Mouse (Mus musculus) liver (tissue): ENCODE measurements around the gene Kitl.

Experiments used
- DNase-seq: peaks from one replicate; pipeline ENCODE4 v3.0.0-alpha.2; 2020; ENCODE audit warnings: mixed read lengths

The Kitl gene

DNA sequence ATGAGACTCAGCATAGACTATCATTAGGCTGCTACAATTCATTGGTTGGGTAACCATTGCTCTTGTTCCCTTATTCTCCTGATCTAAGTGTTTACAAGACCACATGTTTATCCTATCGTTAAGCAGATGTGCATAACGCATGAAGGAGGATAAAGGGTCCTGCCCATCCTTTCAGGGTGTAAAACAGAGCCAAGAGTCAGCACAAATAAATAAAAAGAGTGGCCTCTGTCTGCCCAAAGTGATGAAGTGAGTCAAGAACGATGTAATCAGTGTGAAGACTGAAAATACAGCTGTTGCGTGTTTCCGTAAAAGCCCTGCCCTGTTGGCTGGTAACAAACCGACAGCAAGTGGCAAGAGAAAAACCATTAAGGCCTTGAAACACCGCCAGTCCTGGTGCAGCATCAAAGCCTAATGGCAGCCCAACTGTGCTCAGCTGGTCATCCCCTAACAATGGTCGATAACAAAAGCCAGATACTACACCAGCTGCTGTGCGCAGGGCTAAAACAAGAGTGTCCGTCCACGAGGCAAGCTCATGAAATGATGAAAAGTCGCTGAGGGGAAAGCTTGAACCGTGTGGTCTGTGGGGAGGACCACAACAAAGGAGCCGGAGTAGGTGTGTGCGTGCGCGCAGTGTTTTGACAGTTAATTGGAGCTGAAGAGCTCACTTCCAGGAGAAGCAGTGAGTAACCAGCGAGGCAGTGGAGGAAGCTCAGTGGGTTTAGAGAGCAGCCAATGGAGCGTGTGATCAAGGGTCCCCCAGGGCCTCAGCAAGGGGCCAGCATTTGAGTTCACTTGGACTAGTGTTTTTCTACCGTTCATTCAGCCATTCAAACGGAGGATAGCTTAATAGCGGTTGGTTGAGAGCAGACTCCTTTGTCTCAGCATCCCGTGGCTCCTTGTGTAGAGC lies 112.7 kb downstream of the Kitl start:
- no peak for DNase-seq

DNA sequence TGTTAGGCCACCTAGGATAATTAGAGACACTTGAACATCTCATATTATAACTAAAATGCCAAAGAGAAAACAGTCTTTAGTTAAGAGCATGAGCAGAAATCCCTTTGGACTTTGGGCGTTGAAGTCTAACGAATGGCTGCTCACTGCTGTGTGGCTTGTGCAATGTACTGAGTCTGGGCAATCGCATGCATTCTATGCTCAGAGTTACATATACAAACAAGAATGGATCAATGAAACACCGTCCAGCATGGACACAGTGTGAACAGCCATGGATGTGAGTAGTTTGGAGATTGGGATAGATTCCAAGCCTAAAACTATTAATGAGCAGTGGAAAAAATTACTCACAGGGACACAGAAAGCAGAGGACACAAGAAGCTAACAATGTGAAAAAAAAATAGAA lies 116.2 kb downstream of the Kitl start:
- no peak for DNase-seq

DNA sequence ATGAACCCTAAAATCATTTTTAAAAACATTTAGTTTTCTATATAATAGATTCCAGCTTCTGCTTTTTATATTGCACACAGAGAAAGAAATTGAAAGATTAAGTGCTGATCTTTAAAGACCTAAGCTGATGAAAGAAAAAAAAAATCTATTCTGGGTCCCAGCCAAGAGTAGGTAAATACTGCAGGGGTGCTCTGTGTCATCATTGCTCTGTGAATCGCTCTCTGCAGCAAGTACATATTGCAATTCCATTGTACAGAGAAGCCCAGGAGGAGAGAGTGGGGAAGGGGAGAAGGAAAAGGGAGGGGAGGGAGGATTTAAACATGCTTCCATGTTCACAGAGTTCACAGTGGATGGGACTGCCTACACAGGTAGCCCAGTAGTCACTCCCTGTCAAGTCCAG lies 116.9 kb downstream of the Kitl start:
- DNase-seq: no peak

DNA sequence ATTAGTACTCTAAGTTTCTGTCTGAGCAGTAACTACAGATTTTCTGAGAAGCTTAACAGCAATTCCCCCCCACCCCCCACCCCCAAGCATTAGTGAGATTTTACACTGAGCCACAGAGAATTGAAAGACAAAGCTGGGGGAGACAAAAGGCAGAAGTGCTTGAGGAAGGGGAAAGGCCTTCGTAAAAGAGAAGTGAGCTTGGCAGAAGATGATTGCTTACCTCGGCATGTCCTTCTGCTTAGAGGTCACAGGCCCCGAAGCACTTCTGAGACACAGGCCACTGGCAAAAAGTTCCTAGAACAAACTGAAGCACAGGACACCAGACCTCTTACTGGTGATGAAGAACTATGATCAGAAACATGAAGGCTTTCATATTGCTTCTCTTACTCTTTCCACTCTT lies 123.1 kb downstream of the Kitl start:
- no peak for DNase-seq

DNA sequence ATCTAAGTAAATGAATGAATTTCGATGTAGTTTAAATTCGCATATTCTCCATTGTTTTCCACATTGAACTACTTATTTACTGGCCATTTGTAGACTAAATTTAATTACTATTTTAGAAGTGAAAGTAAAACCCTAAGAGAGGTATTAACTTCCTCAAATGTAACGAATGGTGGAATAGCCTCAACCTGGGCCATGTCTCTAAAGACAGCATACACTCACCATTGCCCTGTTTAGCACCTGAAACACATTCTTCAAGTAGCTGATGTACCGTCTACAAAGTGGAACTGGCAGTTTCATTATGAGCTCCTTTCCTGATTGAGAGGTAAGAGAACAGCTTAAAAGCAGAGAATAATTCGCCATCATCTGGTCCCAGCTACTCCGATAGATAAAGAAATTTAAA lies 132.7 kb downstream of the Kitl start:
- DNase-seq: no peak
